Mouse (Mus musculus) adrenal gland, adult (tissue): ENCODE measurements around the gene Rpl31.

Experiments
- DNase-seq, 2 experiments: peaks; one replicate each; pipeline ENCODE4 v3.0.0; 2022 to 2023; ENCODE audit warnings: low spot score in 1 of 2; ENCODE audit not compliant: inconsistent age in 2 of 2

The Rpl31 gene

DNA sequence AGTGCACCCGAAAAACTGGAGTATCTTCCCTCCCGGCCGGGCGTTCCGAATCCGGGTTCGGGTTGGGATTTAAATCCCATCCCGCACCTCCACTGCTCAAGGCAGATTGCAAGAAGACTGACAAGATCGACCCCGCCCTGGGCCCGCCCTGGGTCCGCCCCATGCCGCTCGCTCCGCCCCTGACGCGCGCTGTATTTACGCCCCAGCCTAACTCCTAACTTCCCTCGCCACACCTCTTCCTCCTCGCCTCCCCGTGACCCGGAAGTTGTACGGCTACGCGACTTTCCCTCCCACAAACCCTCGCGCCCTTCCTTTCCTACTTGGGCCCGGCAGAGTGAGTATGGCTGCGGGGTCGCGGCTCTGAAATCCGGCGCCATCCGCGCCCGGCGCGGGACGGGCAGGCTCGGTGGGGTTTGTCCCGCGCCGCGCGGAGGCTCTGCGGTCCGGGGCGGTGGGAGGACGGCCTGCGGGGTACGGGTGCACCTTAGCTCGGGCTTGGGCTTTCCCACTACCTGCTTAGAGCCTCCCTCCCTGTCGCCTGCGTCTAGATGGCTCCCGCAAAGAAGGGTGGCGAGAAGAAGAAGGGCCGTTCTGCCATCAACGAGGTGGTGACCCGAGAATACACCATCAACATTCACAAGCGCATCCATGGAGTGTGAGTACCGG, at the start of gene Rpl31:
Gene Rpl31 (plus strand): TSS at position 242 of the 666 bp plus-strand sequence.
- peak; percentile 99 to 100 for DNase-seq

DNA sequence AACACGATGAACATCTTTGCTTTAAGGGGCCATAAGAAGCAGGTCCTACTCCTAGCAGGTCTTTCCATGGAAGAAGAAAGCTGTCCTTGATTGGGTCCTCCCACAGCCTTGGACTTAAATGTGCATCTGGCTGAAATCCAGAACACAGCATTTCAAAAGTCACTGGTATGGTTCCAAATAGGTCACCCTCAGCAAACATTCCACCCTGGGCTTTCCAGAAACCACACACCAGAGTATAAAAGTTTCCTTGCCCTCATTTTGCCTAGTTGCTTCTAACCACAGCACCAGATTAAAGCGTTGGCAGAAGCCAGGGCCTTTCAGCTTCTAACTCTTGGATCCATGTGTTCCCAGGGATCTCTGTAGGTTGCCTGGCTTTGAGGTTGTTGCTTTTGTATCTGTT, 49.7 kb upstream of the Rpl31 start:
- DNase-seq: peak; percentile 66 to 92

DNA sequence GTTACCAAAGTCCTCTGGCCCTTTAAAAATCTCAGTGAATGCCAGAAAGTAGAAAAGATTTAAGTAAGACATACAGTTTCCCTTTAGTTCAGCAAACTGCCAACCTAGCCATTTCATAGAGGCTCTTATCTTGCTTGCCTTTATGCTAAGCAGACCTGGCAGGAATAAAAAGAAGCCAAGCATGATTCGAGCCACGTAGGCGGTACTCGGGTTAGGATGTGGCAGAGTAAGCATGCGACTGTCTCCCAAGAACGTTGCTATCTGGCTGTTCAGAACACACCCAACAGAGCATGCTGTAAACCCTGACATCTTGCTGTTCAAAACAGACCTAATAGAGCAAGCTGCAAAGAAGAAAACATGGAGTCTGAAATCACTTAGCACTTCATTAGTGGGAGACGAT, 48.8 kb upstream of the Rpl31 start:
- DNase-seq: no peak

DNA sequence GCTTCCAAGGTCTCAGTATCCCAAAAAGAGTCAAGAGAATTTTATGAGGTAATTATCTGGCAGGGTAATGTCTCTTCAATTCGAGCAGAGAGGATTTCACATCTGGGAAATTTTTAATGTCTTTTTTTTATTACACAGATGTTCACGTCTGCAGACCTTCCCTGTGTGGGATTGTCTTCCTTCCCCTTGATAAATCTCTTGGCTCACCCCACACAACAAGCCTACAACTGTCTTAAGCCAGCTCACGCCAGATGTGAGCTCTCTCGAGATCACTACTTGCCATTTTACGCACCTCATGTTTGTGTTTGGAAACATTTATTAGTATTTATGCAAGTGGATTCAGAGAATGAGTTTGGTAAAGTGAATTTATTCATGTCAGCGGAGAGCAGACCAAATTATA, 45.7 kb upstream of the Rpl31 start:
- DNase-seq: no peak

DNA sequence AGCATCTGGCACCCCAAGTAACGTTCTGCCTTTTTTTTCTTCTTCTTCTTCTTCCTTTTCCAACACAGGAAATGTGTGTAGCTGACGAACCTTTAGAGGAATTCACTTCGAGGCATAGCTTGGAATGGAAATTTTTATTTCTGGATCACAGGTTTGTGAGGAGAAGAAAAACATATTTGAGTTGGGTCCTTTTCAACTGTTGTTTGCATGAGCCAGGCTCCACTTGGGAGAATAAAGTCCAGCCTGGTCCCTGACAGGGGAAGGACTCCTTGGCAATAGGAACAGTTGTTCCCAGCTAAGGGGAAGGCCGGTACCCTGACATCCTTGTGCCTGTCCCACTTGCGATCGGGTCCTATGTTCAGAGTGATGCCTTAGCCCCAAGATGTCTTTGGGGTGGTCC, 42.4 kb upstream of the Rpl31 start:
- no peak for DNase-seq

DNA sequence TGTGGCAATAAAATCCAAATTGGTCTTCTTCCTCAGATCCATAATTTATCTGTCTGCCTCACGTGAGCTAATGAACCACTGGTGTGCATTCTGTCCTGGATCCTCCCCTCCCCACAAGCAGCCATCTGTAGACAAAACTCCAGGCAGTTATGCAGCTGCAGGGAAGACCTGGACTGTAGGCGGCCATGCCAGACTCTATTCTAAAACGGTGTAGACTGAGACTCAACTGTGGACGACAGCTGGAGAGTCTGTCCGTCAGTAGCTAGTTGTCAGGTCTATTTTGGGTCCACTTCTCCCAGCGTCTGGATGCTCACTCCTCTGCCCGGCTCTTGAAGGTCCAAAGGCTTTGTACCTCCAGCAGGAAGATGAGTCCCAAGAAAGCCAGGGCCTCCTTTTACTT, 40.1 kb upstream of the Rpl31 start:
- no peak for DNase-seq

DNA sequence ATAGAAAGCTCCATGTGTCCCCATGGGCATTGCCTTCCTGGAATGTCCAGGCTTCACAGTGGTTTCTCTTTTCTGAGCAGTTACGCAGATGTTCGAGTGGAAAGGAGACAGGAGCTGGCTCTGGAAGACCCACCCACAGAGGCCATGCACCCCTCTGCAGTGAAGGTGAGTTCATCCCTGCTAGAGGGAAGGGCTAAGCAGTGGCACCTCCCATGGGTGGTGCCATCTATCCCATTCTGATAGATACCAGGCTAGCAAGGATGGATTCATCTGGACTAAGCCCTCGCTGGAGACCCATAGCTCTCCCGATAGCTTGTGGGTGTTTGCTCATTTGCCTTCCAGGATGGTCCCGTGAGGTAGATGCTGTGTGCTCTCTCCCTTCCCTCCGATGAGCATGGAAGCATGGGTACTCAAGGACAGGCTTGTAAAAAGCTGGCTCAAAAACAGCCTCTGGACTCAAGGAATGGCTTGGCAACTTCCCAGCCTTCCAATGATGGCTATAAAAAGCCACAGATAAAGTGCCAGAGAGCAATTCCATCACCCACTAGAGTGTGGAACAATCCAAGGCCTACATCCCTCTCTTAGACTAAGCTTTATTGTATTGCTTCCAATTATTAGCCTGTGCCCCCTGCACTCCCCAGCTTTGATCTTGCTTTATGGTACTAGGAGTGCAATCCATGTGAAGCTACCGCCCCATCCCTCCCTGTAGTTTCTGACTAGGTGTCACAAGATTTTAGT, 36.6 kb upstream of the Rpl31 start:
- DNase-seq: peak; percentile 20 to 67

DNA sequence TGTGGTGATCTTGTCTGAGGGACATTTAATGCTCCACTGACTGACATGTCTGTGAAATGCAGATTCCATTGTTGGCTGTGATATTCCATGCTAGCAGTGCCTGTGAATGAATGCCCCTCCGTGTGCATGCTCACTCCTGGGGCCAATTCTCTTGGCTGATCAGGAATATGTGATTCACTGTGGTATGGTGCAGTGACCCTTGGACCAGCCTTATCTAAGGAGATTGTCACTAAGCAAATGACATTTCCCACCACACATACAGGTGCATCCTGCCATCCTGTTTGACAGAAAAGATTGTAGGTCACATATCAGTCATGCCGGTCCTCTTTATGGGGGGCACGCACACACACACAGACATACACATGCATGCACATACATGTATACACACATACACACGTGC, 35.2 kb upstream of the Rpl31 start:
- DNase-seq: no peak

DNA sequence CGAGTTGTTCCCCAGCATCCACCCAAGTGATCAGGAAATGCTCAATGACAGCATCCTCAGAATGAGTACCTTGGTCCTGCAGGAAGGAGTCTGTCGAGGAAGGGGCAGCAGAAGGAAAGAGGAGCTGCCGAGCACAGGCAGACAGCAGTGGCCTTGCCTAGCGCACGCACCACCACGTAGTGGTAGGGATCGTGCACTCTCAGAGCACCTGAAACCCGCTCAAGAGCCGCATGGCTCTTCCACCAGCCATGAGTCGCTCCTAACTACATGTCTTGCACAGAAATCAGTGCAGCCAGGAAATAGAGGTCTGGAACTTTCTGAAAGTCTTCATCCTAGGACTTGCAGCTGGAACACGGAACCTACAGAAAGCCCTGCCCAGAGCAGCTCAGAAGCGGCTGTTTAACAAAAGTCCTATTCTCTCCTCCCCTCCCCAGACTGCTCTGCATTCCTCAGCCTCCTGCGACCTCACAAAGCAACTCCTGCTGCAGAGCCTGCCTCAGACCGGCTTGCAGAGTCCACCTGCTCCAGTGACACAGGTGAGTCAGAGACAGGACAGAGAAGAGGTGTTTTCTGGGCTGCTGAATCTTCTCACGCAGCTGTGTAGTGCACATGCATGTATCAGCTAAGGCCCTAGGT, 32.0 kb upstream of the Rpl31 start:
- DNase-seq: no peak

DNA sequence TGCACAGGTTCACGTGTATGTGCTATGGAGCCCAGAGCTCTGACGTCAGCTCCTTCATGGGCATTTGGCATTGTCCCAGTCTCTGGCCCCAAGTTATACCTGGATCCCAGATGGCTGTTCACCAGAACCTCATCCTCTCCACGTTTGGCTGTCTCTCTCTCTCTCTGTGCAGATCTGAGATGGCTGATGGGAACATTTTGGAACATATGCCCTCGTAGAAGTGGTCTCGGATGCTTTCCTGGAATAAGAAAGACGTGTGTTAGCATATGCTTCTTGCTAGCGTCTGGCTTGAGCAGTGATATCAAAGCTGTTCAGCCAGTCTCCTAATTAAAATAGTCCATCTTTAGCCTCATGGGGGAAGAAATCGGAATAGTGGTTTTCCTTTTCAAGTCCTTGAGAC, 30.9 kb upstream of the Rpl31 start:
- DNase-seq: no peak

DNA sequence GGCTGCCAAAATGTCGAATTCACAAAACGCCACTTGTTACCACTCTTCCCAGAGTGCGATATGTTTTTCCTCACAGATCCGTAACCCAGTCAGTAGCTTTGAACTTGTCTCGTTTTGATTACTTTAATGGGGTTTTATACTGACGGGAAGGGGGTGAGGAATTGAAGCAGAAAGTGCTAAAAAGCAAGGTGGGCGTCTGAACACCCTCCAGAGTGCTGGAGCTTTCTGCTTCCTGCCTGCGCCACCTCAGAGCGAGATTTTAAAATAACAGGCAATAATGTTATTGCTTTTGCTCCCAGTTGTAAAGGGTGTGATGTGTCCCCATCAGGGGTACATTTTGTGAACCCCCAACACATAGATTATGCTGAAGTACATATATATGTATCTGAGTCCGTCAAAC, 28.8 kb upstream of the Rpl31 start:
- no peak for DNase-seq

DNA sequence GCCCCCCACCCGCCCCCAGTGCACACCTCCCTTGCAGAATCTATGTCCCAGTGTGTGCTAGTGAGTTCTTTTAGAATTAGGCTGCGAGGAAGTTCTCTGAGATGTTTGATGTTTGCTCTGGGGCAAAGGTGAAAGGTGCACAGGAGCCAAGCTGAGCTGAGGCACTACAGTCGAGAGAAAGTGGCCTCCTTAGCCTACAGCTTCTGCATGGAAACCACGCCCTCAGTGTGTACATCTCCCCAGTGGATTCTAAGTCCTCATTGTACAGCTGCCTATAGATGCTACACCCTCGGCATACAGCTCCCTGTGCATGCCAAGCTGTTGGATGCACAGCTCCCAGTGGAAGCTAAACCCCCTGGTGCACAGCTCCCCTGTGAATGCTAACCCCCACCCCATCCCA, 28.2 kb upstream of the Rpl31 start:
- DNase-seq: no peak

DNA sequence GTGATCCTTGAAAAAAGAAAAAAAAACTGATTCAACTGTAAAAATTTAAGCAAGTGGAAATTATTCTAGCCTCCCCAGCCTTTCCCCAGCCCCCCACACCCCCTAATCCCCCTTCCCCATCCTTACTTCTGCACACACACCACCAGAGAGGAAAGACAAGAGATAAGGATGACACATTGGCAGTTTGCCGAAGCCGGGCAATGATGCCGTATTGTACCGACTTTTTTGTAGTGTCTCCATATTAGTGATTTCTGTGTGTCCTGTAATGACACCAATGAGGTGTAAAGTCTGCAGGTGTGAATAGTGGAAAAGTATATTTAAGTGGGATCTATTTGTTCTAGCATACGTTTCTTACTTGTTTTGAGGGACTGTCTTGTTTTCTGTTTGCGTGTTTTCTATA, 27.5 kb upstream of the Rpl31 start:
- peak in 1 of 2 experiments; percentile 29 for DNase-seq

DNA sequence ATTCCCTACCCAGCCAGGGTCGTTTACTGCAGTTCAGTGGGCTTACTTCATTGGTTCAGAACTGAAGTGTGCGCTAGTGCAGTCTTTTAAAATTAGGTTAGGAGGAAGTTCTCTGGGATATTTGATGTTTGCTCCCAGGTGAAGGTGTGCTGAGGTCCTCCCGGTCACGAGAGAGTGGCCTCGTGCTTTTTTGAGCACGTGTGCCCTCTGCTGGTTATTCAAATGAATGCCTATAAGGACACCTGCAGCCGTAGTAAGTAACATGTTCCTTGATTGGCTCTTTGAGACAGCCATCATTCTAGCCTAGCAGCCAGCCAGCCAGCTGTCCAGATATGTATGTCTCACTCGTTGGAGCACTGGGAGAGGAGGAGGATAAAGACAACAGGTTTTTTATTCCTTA, 27.0 kb upstream of the Rpl31 start:
- DNase-seq: peak; percentile 52 to 86

DNA sequence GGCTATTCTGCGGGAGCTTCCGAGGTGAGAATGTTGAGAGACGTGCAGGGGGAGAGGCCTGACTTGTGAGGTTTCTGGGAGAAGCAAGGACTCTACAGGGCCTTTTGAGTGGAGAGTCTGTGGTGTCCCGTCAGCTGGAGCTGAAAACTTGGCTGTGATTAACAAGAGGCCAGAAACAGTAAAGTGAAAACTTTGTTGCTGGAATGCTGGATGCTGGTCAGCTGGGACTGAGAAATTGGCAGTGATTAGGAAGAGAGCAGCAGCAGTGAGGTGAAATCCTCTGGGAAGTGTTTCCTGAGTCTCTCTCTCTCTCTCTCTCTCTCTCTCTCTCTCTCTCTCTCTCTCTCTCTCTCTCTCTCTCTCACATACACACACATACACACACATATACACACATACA, 25.8 kb upstream of the Rpl31 start:
- DNase-seq: no peak

DNA sequence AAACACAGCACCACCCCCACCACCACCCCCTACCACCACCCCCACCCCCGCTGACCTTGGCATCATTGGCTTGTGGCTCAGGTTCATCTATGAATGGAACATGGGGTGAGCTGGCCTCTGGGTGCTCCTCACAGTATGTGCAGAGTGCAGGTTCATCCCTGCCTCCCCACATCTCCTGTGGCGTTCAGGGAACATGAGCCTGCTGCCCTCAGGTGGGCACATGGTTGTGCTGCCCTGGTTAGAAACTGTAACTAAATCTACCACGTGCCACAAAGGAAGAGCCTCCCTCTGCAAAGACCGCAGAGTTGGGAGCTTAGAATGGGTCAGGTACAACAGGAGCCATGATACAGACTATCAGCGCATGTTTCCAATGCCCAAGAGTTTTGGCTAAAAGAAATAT, 24.4 kb upstream of the Rpl31 start:
- no peak for DNase-seq

DNA sequence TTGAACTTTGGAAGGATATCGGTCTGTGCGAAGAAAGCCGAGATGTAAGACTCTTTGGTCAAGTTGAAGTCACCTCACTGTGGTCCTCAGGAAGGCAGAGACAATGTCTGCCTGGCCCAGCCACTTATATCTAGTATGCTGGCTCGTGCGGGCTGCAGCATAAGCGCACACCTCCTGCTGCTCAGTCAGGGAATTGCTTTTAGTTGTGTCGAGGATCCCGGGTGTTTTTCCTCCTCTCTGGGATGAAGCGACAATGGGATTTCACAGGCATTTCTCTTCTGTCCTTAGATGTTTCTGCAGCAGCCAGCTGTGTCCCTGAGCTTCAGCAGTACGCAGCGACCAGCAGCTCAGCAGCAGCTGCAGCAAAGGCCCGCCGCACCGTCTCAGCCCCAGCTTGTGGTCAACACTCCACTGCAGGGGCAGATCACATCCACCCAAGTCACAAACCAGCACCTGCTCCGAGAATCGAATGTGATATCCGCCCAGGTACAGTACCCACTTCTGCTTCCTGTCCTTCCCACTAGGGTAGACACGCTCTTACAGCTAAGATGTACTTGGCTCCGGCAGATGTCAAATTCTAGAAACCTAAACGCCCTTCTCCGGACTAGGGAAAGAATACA, 22.6 kb upstream of the Rpl31 start:
- DNase-seq: no peak

DNA sequence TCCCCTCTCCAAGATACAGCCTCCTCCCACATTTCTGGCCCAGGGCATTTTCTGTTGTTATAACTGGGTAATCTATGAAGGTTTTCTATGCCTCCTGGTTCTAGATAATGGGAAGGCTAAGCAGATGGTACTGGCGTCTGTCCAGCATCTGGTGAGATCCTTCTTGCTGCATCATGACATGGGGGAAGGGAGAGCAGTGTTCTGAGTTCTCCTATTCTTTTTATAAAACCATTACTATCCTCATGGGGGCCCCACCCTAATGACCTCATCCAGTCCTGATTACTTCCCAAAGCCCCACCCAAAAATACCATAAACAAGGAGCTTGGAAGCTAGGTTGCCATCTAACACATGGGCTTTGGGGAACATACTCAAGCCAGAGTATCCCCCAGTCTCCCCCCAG, 18.6 kb upstream of the Rpl31 start:
- DNase-seq: no peak

DNA sequence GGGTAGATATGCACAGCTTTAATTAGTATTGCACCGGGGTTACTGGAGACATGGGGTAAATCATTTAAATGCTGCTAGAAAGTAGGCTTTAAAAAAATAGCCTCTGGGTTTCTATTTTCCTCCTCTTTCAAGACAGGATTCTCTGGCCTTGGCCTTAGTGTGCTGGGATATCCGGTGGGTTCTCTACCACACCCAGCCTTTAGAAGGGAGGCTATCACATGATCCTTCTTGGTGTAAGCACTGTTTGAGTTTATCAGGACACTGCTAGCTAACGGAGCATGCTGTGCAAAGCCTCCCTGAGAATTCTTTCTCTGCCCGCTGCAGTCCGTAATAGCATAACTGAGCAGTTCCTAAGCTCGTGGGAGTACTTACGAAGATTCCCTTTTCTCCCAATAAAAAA, 18.2 kb upstream of the Rpl31 start:
- no peak for DNase-seq

DNA sequence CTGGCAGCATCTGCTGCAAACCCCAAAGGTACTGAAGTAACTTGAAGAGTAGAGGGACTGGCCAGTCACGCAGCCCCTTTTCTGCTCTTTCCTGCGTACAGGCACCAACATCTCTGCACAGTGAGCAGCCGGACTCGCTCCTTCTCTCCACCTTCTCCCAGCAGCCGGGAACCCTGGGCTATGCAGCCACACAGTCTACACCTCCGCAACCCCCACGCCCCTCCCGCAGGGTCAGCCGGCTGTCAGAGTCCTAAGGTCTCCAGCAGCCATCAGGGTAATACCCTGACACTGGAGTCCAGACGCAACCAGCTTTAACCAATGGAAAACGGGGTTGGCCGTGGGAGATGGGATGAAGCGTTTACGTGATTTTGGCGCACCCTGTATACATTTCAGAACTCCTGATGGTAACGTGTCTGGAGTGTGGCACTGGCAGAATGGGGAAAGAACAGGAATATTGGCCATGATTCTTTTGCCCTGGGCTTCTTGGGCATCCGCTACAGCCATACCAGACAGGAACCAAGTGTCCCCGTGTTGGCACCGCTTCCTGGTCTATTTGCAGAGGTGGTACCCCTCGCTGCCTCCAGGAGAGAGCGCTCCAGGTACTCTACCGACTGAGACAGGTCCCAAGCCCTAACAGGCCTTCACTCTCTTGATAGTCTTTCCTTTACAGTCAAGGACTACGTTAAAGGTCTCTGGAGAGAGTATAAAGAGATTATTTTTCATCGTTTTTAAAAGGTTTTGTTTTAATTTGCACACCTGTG, 5.7 kb upstream of the Rpl31 start:
- no peak for DNase-seq

DNA sequence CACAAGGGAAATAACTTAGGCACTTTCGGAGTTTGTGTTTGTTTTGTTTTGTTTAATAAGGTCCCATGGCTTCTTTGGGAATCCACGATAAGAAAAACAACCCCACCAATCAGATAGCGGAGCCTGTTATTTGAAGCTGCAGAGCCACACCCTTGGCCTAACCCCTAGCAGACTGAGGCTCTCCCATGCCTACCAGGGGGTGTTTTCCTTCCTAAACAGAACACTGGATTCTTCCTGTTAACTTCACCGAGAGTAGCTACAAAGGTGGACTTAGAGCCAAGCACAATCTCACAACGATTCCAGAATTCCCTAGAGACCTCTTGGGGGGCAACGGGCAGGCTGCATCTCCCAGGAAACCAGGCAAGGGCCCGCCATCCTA, 5.1 kb upstream of the Rpl31 start:
- no peak for DNase-seq
